Mouse (Mus musculus) bone marrow macrophage, adult 2 months (primary cell): ENCODE data around the gene Rnf166. TPM values are rescaled to one million over a fixed set of nuclear protein-coding genes. Genes with fewer than 3 reads are reported as not detected.

Source experiments
- H3K27ac ChIP-seq: 2 replicates; pipeline ENCODE4 v1.5.1; 2012; ENCODE audit warnings: low read depth, low read length; ENCODE audit not compliant: insufficient read depth
- H3K4me1 ChIP-seq: 2 replicates; pipeline ENCODE4 v1.6.1; 2012; ENCODE audit warnings: low read length; ENCODE audit not compliant: control insufficient read depth, insufficient read depth
- H3K4me3 ChIP-seq: 2 replicates; pipeline ENCODE4 v1.5.1; 2012; ENCODE audit warnings: mild to moderate bottlenecking, low read length, moderate library complexity; ENCODE audit not compliant: insufficient read depth
- CTCF ChIP-seq: IDR thresholded peaks from 2 replicates; pipeline ENCODE4 v1.5.1; 2012; ENCODE audit warnings: low read depth, mild to moderate bottlenecking, low read length, moderate library complexity
- POLR2A ChIP-seq: IDR thresholded peaks from 2 replicates; pipeline ENCODE4 v1.6.1; 2012; ENCODE audit warnings: mild to moderate bottlenecking, low read depth, low read length, borderline replicate concordance
- polyA plus RNA-seq: library from polyadenylated mRNA; stranded (reverse); fragments of >200 nt; gene quantifications from 2 replicates; pipeline ENCODE4 v1.2.4, GENCODE M21; 2012; ENCODE audit not compliant: missing spikeins, insufficient read depth, insufficient read length

The Rnf166 gene
- polyA plus RNA-seq, 1 experiment, result 68.2 TPM

DNA sequence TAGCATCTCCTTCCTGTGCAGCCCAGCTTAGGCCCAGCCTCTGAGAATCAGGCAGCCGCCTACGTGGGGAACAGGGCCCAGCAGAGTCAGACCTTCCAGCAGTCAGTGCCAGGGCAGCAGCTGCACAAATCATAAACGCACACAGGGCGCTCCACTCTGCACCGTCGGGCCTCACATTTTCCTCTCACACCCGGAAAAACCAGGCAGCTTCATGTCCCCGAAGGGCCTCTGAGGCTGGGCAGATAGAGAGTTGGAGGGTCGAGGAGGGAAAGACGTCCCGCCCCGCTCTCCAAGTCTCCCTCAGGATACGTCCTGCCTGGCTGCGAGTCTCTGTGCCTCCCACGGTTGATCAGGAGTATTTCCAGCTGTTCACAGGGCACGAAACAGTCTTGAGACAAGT is 35.7 kb upstream of the Rnf166 start:
- TF ChIP-seq CTCF (no peak), POLR2A (no peak)
- Histone ChIP-seq H3K27ac (no peak overlapping the region), H3K4me1 (peaks cover 6% of the 10 kb centered on the region), H3K4me3 (no peak overlapping the region)

DNA sequence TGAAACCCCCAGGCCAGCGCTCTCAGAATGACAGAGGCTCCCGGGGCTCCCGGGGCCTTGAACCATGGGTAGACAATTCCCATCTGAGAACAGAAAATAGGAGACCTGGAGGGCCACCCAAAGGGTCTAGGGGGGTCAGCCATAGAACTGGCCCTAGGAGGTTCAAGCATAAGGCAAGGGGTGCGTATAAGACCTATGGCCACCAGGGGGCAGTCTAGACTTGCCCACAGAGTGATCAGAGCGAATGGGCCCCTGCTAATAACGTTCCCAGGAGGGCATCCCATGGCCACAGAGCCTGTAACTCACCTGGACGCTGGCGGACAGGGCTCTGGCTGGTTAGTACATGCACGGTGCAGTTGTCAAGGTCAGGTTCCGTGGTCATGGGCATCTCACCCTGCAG is 25.0 kb upstream of the Rnf166 start:
- no peak overlapping the region for H3K27ac ChIP-seq
- TF ChIP-seq CTCF, result peak; percentile 84
- TF ChIP-seq POLR2A, result no peak
- H3K4me1 ChIP-seq, result peaks cover 2% of the 10 kb centered on the region
- H3K4me3 ChIP-seq, result no peak overlapping the region

DNA sequence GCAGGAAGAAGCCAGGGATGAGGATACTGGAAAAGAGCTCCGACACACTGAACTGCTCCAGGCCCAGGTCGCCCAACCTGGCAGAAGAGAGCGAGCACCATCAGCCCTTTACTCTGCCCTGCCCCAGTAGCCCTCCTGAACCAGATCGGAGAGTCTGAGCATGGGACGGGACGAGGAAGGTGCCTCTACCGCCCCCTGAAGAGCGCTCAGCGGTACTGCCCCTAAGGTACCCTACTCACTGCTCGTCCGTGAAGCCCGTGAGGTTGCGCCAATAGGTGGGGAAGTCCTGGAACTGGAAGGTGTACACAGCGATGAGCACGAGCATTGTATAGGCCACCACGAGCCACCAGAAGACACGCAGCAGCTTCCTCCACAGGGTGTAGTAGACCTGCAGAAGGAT is 22.0 kb upstream of the Rnf166 start:
- no peak overlapping the region for H3K4me3 ChIP-seq
- no peak overlapping the region for H3K27ac ChIP-seq
- TF ChIP-seq POLR2A (no peak), CTCF (peak; percentile 19; the same call in 1 of the 2 replicates)
- peaks cover 2% of the 10 kb centered on the region for H3K4me1 ChIP-seq

DNA sequence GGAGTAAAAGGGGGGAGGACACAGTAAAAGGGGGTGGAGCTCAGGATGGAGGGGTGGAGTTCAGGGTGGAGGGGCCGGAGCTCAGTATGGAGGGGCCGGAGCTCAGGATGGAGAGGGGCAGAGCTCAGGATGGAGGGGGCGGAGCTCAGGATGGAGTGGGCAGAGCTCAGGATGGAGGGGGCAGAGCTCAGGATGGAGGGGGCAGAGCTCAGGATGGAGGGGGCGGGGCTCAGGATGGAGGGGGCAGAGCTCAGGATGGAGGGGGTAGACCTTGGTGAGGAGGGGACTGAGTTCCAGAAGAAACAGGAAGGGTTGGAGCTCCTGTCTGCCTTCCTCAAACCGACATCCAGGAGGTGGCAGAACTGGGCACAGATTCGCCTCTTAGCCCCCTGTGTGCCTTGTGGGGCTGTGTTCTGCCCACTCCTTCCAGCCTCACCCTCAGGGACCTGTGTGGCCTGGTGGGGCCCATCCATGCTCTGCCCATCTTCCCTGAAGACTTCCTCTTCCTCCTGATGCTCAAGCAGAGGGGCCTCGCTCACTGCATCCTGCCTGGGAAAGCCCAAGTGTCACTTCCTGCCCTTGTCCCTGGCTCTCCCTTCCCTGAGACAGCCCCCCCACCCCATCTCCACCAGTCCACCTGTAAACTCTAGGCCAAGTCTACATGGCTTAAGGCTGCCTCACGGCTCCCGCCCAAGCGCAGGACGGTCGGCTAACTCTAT is 21.3 kb upstream of the Rnf166 start:
- peaks cover 2% of the 10 kb centered on the region for H3K4me1 ChIP-seq
- no peak overlapping the region for H3K4me3 ChIP-seq
- no peak overlapping the region for H3K27ac ChIP-seq
- TF ChIP-seq POLR2A, result no peak
- TF ChIP-seq CTCF, result no peak

DNA sequence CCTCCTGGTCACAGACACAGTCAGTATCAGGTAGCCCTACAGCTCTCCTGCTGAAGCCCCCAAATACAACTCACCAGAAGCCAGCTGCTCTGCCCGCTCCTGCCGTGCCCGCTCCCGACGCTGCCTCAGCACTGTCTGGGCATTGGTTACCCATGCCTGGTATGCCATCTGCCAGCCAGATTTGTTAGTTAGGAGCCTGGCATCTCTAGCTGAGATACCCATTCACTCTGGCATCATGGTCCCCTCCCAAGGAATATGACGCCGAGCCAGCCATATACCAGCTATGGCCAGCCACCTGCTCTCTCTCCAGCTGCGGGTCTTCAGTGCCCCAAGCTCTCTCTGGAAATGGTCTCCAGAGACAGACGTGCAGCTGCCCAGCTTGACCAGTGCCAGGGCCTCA is 12.5 kb upstream of the Rnf166 start:
- no peak overlapping the region for H3K4me3 ChIP-seq
- TF ChIP-seq POLR2A (no peak), CTCF (no peak)
- no peak overlapping the region for H3K27ac ChIP-seq
- H3K4me1 ChIP-seq, result no peaks in the 10 kb centered on the region

DNA sequence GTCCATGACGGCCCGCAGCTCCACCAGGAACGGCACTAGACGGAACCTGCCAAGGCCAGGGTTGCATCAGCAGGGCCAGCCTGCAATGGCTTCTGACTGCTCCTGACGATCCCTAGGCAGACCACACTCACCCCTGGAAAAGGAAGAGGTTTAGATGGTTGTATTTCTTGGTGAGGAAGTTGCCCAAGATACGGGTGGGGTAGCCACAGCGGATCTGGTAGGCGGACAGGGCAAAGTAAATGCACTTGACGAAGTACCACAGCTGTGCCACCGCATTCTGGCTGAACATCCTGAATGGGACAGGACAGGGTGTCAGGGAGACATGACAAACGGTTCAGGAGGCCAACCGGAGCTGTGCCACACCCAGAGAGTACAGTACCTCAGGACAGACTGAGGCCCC is 9.0 kb upstream of the Rnf166 start:
- no peak overlapping the region for H3K4me3 ChIP-seq
- H3K27ac ChIP-seq, result no peak overlapping the region
- no peaks in the 10 kb centered on the region for H3K4me1 ChIP-seq
- TF ChIP-seq CTCF (no peak), POLR2A (no peak)

DNA sequence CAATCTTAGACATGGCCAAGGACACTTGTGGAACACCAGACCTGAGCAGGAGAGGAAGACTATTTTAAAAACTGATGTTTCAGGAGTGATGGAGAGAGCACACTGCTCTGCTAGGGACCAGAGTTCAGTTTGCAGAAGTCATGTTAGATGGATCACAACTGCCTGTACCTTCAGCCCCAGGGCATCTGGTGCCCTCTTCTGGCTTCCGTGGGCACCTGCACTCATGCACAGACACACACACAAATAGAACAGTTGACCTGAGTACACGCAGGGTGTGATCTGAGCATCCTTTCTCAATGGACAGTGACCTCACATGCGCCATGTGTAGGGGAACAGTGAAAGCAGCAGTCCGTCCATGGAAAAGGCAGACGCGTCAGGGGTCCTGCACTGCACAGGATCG is 8.0 kb upstream of the Rnf166 start:
- H3K27ac ChIP-seq, result no peak overlapping the region

DNA sequence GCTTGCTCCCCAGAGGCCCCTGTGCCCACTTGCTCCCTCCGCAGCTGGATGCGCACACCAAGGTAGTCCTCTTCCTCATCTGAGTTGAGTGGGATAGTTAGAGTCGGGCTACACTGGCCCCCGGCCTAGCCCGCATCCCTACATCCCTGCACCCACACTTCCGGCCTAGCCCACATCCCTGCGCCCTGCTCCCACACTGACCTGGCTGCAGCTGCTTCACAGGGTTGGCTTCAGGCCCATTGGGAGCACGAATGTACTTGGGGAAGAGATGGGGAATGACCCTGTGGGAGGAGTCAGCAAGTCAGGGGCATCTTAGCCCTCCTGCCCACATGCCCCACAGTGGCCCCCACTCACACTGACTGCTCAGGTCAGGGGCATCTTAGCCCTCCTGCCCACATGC is 6.6 kb upstream of the Rnf166 start:
- H3K27ac ChIP-seq, result no peak overlapping the region
- no peaks in the 10 kb centered on the region for H3K4me1 ChIP-seq
- TF ChIP-seq POLR2A (no peak), CTCF (no peak)

More for the DNA sequence above, 8.0 kb upstream of the Rnf166 start:
- H3K4me1 ChIP-seq, result no peaks in the 10 kb centered on the region
- TF ChIP-seq POLR2A (no peak), CTCF (no peak)
- no peak overlapping the region for H3K4me3 ChIP-seq

DNA sequence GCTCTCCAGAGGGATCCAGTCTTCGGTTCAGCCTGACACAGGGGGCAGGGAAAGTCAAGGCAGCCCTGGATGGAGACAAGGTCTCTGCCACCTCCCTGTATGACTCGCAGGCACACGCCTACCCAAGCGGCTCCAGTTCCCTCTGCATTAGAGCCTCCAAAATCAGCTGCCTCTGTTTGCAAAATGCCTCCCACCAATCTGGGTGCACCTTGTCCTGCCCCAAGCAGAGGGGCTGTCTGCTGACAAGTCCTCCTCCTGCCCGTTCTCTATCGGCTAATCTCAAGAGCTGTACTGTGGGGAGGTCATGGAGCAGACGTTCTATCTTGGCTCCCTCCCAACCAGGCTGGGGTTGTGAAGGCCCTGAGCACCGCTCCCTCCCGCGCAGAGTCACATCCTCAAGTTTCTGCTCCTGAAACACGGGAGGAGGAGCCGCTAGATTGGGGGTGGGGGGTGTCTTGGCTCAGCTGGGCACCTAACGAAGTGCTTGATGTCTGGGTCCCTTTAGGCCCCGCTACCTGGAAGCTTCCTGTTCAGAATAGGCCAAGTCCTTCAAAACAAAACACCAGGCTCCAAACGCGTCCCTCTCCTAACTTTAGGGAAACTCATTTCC is 808 bp downstream of the Rnf166 start:
- Histone ChIP-seq H3K27ac (peak overlapping the region; percentile 83), H3K4me1 (peaks cover 21% of the 10 kb centered on the region), H3K4me3 (peak overlapping the region; percentile 85)
- no peak for TF ChIP-seq CTCF

More for the DNA sequence above, 6.6 kb upstream of the Rnf166 start:
- H3K4me3 ChIP-seq, result no peak overlapping the region

DNA sequence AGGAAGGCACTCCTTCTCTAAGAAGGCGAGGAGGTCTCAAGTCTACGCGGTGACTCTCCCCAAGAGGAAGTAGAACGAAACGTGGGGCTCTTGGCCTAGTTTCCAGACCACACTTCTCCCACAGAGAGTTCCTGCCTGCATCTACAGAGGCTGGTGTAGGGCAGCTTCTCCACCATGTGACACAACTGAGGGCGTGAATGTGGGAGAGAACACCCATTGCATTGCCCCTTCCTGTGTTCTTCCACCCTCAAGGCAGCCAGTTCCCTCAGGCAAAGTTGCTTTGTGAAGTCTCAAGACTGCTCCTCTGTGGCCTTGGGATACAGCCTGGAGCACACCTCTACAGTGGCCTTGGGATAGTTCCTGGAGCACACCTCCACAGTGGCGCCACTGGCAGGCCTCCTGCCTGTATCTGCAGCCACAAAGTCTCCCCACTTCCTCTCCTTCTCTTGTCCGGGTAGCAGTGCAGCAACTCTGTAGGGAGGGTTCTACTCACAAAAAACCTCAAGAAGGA is 1.9 kb downstream of the Rnf166 start:
- Histone ChIP-seq H3K27ac (peak overlapping the region; percentile 83), H3K4me1 (peaks cover 21% of the 10 kb centered on the region), H3K4me3 (peak overlapping the region; percentile 85)
- TF ChIP-seq POLR2A, result no peak
- TF ChIP-seq CTCF, result no peak
